In the genomic region with DNA sequence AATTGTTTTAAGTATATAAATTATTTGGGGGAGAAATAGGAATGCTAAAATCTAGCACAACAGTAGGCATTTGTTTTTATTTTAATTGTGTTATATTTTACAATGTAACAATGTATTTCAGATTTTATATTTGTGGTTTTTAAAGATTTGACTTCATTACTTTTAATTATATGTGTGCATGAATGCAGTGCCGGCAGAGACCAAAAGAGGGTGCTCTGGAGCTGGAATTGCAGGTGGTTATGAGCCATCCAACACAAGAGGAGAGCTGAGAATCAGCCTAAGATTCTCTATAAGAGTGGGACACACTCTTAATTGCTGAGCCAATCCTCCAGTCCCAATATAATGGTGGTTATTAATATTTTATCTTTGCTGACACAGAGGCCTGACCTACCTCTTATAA, we compare ENCODE assay signal across 18 mouse cellular contexts.
A peak's percentile ranks its signal among the peaks of the same experiment; 100 is the strongest.
DNase-seq lines count a peak whose midpoint lies in the region; ATAC-seq and TF ChIP-seq lines count a peak whose summit lies in the region.
"Had no signal": no experiment of that assay in that cellular context is flagged by ENCODE, and none has a peak within 500 bp of the region (broad histone marks: within the 10 kb centered on the region; RNA-seq: fewer than 3 reads in every experiment).

No protein-coding gene starts in this region.

- H3K4me2 ChIP-seq in kidney, embryonic 16.5 days (replicated peaks; ENCODE audit: low read depth, low read length): no peak overlapping the region
- no peak overlapping the region for H3K4me2 ChIP-seq in lung, embryonic 14.5 days
- H3K4me2 ChIP-seq: heart, embryonic 11.5 days; hindbrain, embryonic 15.5 days; kidney, embryonic 15.5 days; limb, embryonic 12.5 days; liver, embryonic 12.5 days; midbrain, embryonic 11.5 days had no signal

- no peak for TF ChIP-seq POLR2A in kidney, adult 2 months (IDR thresholded peaks at IDR 0.05; ENCODE audit: low read depth, low read length)
- TF ChIP-seq POLR2A in brain, embryonic 14.5 days (IDR thresholded peaks at IDR 0.05; ENCODE audit: borderline replicate concordance, extremely low read depth, insufficient read depth, insufficient read length, poor library complexity, severe bottlenecking): no peak

- no peaks in the 10 kb centered on the region for H3K4me1 ChIP-seq in kidney, adult 2 months (ENCODE audit: control insufficient read depth, insufficient read depth, low read length)
- H3K4me1 ChIP-seq in kidney, embryonic 16.5 days (ENCODE audit: insufficient read depth, low read length): no peaks in the 10 kb centered on the region
- no peaks in the 10 kb centered on the region for H3K4me1 ChIP-seq in lung, embryonic 14.5 days (ENCODE audit: insufficient read depth)
- H3K4me1 ChIP-seq: forebrain, embryonic 10.5 days; hindbrain, embryonic 15.5 days; kidney, embryonic 15.5 days; limb, embryonic 12.5 days; liver, embryonic 12.5 days had no signal

- no peak overlapping the region for H3K4me3 ChIP-seq in kidney, adult 2 months (ENCODE audit: insufficient read depth, low read depth, low read length)
- no peak overlapping the region for H3K4me3 ChIP-seq in kidney, embryonic 16.5 days (ENCODE audit: low read length)
- H3K4me3 ChIP-seq in lung, embryonic 14.5 days (ENCODE audit: low read depth, low read length): no peak overlapping the region
- H3K4me3 ChIP-seq: forebrain, embryonic 10.5 days; hindbrain, embryonic 15.5 days; kidney, embryonic 15.5 days; limb, embryonic 12.5 days; liver, embryonic 12.5 days had no signal

- WGBS in kidney, adult 2 months: 87% methylated on average over 1 of the region's 1 CpGs
- 74% methylated on average over 1 of the region's 1 CpGs for WGBS in kidney, embryonic 16.5 days
- 65% methylated on average over 1 of the region's 1 CpGs for WGBS in lung, embryonic 14.5 days

- no peak overlapping the region for H3K9ac ChIP-seq in kidney, embryonic 16.5 days (replicated peaks; ENCODE audit: low read length)
- no peak overlapping the region for H3K9ac ChIP-seq in lung, embryonic 14.5 days
- H3K9ac ChIP-seq: hindbrain, embryonic 15.5 days; kidney, embryonic 15.5 days; limb, embryonic 12.5 days; liver, embryonic 12.5 days had no signal

- H3K9me3 ChIP-seq in kidney, embryonic 16.5 days (ENCODE audit: low read length): no peaks in the 10 kb centered on the region
- H3K9me3 ChIP-seq in lung, embryonic 14.5 days (ENCODE audit: low read depth, low read length): peaks cover 3% of the 10 kb centered on the region; the same call in 1 of the 2 replicates
- H3K9me3 ChIP-seq: forebrain, embryonic 10.5 days; hindbrain, embryonic 15.5 days; kidney, embryonic 15.5 days; liver, embryonic 12.5 days had no signal

- DNase-seq in kidney, adult 2 months: no peak
- DNase-seq in lung, embryonic 14.5 days: no peak
- no peak for DNase-seq in lung, postnatal 4 days
- DNase-seq in ES-CJ7 (ENCODE audit: low read depth, low spot score): peak; percentile 19
- DNase-seq in brain, embryonic 14.5 days (ENCODE audit: low read depth): no peak
- no peak for DNase-seq in layer of hippocampus, adult 9-10 months (ENCODE audit: low spot score)
- DNase-seq: adrenal gland, adult 2 months; cerebellum, adult 11-12 months; cerebellum, postnatal 10 days; thymus, postnatal 25 days had no signal

- no peaks in the 10 kb centered on the region for H3K36me3 ChIP-seq in kidney, adult 2 months (ENCODE audit: control insufficient read depth, insufficient read depth, low read length)
- H3K36me3 ChIP-seq in kidney, embryonic 16.5 days (ENCODE audit: insufficient read depth, low read length): no peaks in the 10 kb centered on the region
- no peaks in the 10 kb centered on the region for H3K36me3 ChIP-seq in lung, embryonic 14.5 days (ENCODE audit: insufficient read depth)
- H3K36me3 ChIP-seq: forebrain, embryonic 10.5 days; hindbrain, embryonic 15.5 days; kidney, embryonic 15.5 days; limb, embryonic 12.5 days; liver, embryonic 12.5 days had no signal

- H3K27me3 ChIP-seq in kidney, adult 2 months (replicated peaks; ENCODE audit: control insufficient read depth, insufficient read depth, low read length): no peaks in the 10 kb centered on the region
- H3K27me3 ChIP-seq in kidney, embryonic 16.5 days (ENCODE audit: insufficient read depth, low read length): no peaks in the 10 kb centered on the region
- no peaks in the 10 kb centered on the region for H3K27me3 ChIP-seq in lung, embryonic 14.5 days (ENCODE audit: insufficient read depth, low read length)
- H3K27me3 ChIP-seq: hindbrain, embryonic 15.5 days; kidney, embryonic 15.5 days; limb, embryonic 12.5 days; liver, embryonic 12.5 days had no signal

- ATAC-seq in kidney, embryonic 16.5 days (ENCODE audit: low FRiP score, low TSS enrichment): no peak
- no peak for ATAC-seq in lung, embryonic 14.5 days (ENCODE audit: insufficient read depth)
- ATAC-seq: liver, embryonic 12.5 days had no signal

- H3K27ac ChIP-seq in kidney, adult 2 months (ENCODE audit: insufficient read depth, low read depth, low read length): no peak overlapping the region
- H3K27ac ChIP-seq in kidney, embryonic 16.5 days (ENCODE audit: low read length): no peak overlapping the region
- H3K27ac ChIP-seq in lung, embryonic 14.5 days (ENCODE audit: low read depth): no peak overlapping the region
- H3K27ac ChIP-seq: forebrain, embryonic 10.5 days; hindbrain, embryonic 15.5 days; kidney, embryonic 15.5 days; limb, embryonic 12.5 days; liver, embryonic 12.5 days had no signal

- 0 out of 2 replicates have a peak, but pooled peaks have one; percentile 14 for TF ChIP-seq CTCF in kidney, adult 2 months (conservative IDR thresholded peaks at IDR 0.05; ENCODE audit: insufficient read depth, insufficient read length, low read depth, low read length)
- TF ChIP-seq CTCF in lung, embryonic 14.5 days (IDR thresholded peaks at IDR 0.05; ENCODE audit: low read depth): peak; percentile 19
- peak; percentile 6; the same call in 1 of the 2 replicates for TF ChIP-seq CTCF in brain, embryonic 14.5 days (IDR thresholded peaks at IDR 0.05; ENCODE audit: borderline replicate concordance, extremely low read depth, insufficient read depth, insufficient read length)
